Mouse (Mus musculus) lung, postnatal 0 days (tissue): Measurements from ENCODE around the gene Gm17482. TPM values are rescaled to one million over a fixed set of nuclear protein-coding genes. Genes with fewer than 3 reads are reported as not detected.
A peak's percentile ranks its signal among the peaks of the same experiment; 100 is the strongest.

ENCODE experiments used
- ATAC-seq: fragments of 200-750 bp; cut with Nextera tagmentation; 2 replicates; pipeline ENCODE4 v1.8.0; 2017; ENCODE audit warnings: moderate library complexity
- DNase-seq: peaks from one replicate; pipeline ENCODE4 v3.0.0-alpha.2; 2016; ENCODE audit warnings: low spot score
- H3K27ac ChIP-seq: fragments of 300-500 bp; sonication (generic); 2 replicates; pipeline ENCODE4 v1.5.1; 2014; ENCODE audit warnings: antibody characterized with exemption, mild to moderate bottlenecking, low read length, mixed read lengths
- H3K27me3 ChIP-seq: fragments of 300-500 bp; sonication (generic); replicated peaks from 2 replicates; pipeline ENCODE4 v1.6.1; 2014; ENCODE audit warnings: low read length, mixed read lengths; ENCODE audit not compliant: insufficient read depth
- H3K36me3 ChIP-seq: fragments of 300-500 bp; sonication (generic); 2 replicates; pipeline ENCODE4 v1.6.1; 2014; ENCODE audit warnings: low read length, mixed read lengths; ENCODE audit not compliant: insufficient read depth
- H3K4me1 ChIP-seq: fragments of 300-500 bp; sonication (generic); 2 replicates; pipeline ENCODE4 v1.6.1; 2014; ENCODE audit warnings: antibody characterized with exemption, low read depth, low read length, mixed read lengths; ENCODE audit not compliant: insufficient read depth
- H3K4me2 ChIP-seq: fragments of 300-500 bp; sonication (generic); replicated peaks from 2 replicates; pipeline ENCODE4 v1.6.1; 2014; ENCODE audit warnings: low read depth, mild to moderate bottlenecking, low read length, moderate library complexity, mixed read lengths
- H3K4me3 ChIP-seq: fragments of 300-500 bp; sonication (generic); 2 replicates; pipeline ENCODE4 v1.5.1; 2014; ENCODE audit warnings: low read depth, low read length
- H3K9ac ChIP-seq: fragments of 300-500 bp; sonication (generic); replicated peaks from 2 replicates; pipeline ENCODE4 v1.6.1; 2014; ENCODE audit warnings: low read depth, mild to moderate bottlenecking
- H3K9me3 ChIP-seq: fragments of 300-500 bp; sonication (generic); 2 replicates; pipeline ENCODE4 v1.6.1; 2016; ENCODE audit warnings: low read length, mixed read lengths
- CTCF ChIP-seq: IDR thresholded peaks from 2 replicates; pipeline ENCODE4 v1.5.1; 2016; ENCODE audit warnings: antibody characterized with exemption, mild to moderate bottlenecking
- EP300 ChIP-seq: IDR thresholded peaks from 2 replicates; pipeline ENCODE4 v1.6.1; 2016; ENCODE audit warnings: antibody characterized with exemption, mild to moderate bottlenecking, control low read depth
- WGBS: fragments of 180-500 bp; shearing (Covaris S2); extraction: QIAGEN DNeasy Blood & Tissue Kit; methylation state at CpG from one replicate; pipeline ENCODE4 v1.1.7; 2014; 5-methylcytosine and 5-hydroxymethylcytosine counted together
- polyA plus RNA-seq: library from polyadenylated mRNA; unstranded; fragments of >200 nt; fragmentation: Nextera tagmentation; extraction: Ambion mirVana; gene quantifications from 2 replicates; pipeline ENCODE4 v1.2.1, GENCODE M21; 2015

The Gm17482 gene
- polyA plus RNA-seq, 1 experiment from 2014 or later, result not detected

GRCm38 (mm10) chr6:115241131-115241699 lies 14.1 kb downstream of the Gm17482 start:
- Histone ChIP-seq H3K4me2 (no peak overlapping the region), H3K27me3 (no peaks in the 10 kb centered on the region), H3K4me3 (no peak overlapping the region), H3K36me3 (no peaks in the 10 kb centered on the region), H3K27ac (no peak overlapping the region), H3K4me1 (no peaks in the 10 kb centered on the region), H3K9me3 (no peaks in the 10 kb centered on the region), H3K9ac (no peak overlapping the region)
- DNase-seq, result peak; percentile 18
- no peak for TF ChIP-seq CTCF
- no peak for TF ChIP-seq EP300
- WGBS, result 52% methylated on average over 3 of the region's 3 CpGs
- ATAC-seq, result peak; percentile 65

- ATAC-seq, result no peak
- WGBS, result 81% methylated on average over 3 of the region's 3 CpGs
- H3K4me2 ChIP-seq, result no peak overlapping the region
Measured at GRCm38 (mm10) chr6:115241939-115242338, 14.8 kb downstream of the Gm17482 start.

DNA sequence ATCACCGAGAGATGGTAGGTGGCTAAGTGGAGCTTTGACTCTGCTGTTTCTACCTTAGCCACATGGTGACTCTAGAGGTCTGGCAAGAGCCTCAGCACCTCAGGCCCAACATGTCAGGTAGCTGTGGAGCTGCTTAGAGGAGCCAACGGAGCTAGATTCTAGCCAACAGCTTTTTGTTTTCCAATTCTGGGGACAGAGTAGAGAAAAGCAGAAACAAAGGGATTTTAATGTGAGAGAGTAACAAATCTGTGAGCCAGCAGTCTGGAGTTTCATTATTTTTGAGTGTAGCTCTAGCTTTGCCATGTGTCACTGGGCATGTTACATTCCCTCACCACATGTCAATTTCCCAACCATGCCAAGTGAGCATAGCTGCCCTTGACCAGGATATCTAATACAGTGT lies 17.1 kb downstream of the Gm17482 start:
- H3K27me3 ChIP-seq, result no peaks in the 10 kb centered on the region
- WGBS, result 60% methylated on average over 2 of the region's 2 CpGs

More at GRCm38 (mm10) chr6:115241939-115242338, 14.8 kb downstream of the Gm17482 start:
- no peaks in the 10 kb centered on the region for H3K27me3 ChIP-seq
- no peaks in the 10 kb centered on the region for H3K4me1 ChIP-seq
- no peaks in the 10 kb centered on the region for H3K36me3 ChIP-seq
- no peaks in the 10 kb centered on the region for H3K9me3 ChIP-seq
- no peak overlapping the region for H3K4me3 ChIP-seq
- TF ChIP-seq CTCF (no peak), EP300 (no peak)
- DNase-seq, result no peak
- H3K9ac ChIP-seq, result no peak overlapping the region
- no peak overlapping the region for H3K27ac ChIP-seq

DNA sequence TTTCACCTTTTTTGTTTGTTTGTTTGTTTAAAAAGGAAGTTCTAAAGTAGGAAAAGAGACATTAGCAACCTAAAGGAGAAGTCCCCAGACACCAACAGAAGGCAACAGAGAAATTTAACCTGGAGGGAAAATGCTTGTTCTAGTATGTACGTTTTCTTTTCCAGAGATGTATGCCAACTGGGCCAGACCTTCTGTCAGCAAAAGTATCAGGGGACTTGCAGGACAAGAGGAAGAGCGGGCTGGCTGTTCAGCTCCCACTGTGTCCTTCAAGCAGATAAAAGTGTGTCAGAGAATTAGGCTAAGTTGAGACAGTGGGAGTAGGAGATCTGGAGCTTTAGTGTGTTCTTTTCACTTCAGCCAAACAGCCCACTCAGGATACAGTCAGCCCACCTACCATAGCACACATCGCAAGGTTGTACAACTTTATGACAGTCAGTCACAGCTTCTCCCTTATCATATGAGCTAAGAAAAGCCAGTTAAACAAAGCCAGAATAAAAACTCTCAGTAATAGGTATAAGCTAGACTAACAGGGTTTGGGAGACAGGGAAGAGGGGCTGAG lies 18.4 kb downstream of the Gm17482 start:
- no peak for ATAC-seq
- TF ChIP-seq EP300 (no peak), CTCF (no peak)
- Histone ChIP-seq H3K9ac (no peak overlapping the region), H3K4me1 (no peaks in the 10 kb centered on the region), H3K4me2 (no peak overlapping the region), H3K27me3 (no peaks in the 10 kb centered on the region), H3K36me3 (no peaks in the 10 kb centered on the region), H3K27ac (no peak overlapping the region), H3K4me3 (no peak overlapping the region), H3K9me3 (no peaks in the 10 kb centered on the region)
- DNase-seq, result no peak
- WGBS, result 82% methylated on average over 3 of the region's 3 CpGs

More for the DNA sequence above, 17.1 kb downstream of the Gm17482 start:
- no peak overlapping the region for H3K4me2 ChIP-seq
- H3K9me3 ChIP-seq, result no peaks in the 10 kb centered on the region
- DNase-seq (no peak), ATAC-seq (no peak)
- H3K27ac ChIP-seq, result no peak overlapping the region
- H3K36me3 ChIP-seq, result no peaks in the 10 kb centered on the region
- no peak overlapping the region for H3K9ac ChIP-seq
- no peak overlapping the region for H3K4me3 ChIP-seq
- no peaks in the 10 kb centered on the region for H3K4me1 ChIP-seq
- TF ChIP-seq EP300, result no peak
- TF ChIP-seq CTCF, result 0 out of 2 replicates have a peak, but pooled peaks have one; percentile 14

DNA sequence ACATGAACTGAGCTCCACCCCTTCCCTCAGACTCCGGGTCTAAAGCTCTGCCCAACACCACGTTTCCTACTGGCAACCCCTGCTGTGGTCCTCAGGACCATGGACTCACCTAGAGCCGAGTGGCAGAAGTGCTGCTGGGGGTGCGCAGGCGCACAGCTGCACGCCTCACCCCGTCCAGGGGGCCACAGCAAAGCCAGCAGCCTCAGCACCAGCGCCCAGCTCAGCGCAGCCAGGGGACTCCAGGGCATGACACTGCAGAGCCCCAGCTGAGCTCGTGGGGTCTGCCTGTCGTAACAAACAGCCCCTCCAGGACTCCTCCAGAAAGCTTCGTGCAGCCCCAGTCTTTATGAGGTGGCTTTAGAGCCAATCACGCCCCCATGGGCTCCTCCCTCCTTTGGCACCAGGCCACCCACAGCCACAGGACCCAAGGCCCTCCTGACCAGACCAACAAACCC lies 24.4 kb downstream of the Gm17482 start:
- Histone ChIP-seq H3K4me3 (no peak overlapping the region), H3K9me3 (no peaks in the 10 kb centered on the region), H3K4me1 (no peaks in the 10 kb centered on the region), H3K9ac (no peak overlapping the region), H3K27me3 (no peaks in the 10 kb centered on the region), H3K4me2 (peak overlapping the region; percentile 38), H3K27ac (no peak overlapping the region), H3K36me3 (no peaks in the 10 kb centered on the region)
- TF ChIP-seq CTCF (no peak), EP300 (no peak)
- no peak for DNase-seq
- peak; percentile 26 for ATAC-seq
- 5% methylated on average over 13 of the region's 13 CpGs for WGBS

- TF ChIP-seq EP300 (no peak), CTCF (no peak)
- ATAC-seq (peak; percentile 28; the same call in 1 of the 2 replicates), DNase-seq (peak; percentile 28)
- H3K4me1 ChIP-seq, result no peaks in the 10 kb centered on the region
- H3K9me3 ChIP-seq, result no peaks in the 10 kb centered on the region
- no peak within 1 kb of the TSS for H3K27ac ChIP-seq
- no peaks in the 10 kb centered on the region for H3K36me3 ChIP-seq
- 45% methylated on average over 7 of the region's 10 CpGs for WGBS
- peak within 1 kb of the TSS; percentile 38 for H3K4me2 ChIP-seq
- no peak within 1 kb of the TSS for H3K9ac ChIP-seq
- no peak within 1 kb of the TSS for H3K4me3 ChIP-seq
- no peaks in the 10 kb centered on the region for H3K27me3 ChIP-seq
Measured at GRCm38 (mm10) chr6:115252099-115252873, 25.1 kb downstream of the Gm17482 start, which contains the start of gene Timp4. Gene Timp4 (minus strand): TSS chr6:115252205.
